In the genomic region with DNA sequence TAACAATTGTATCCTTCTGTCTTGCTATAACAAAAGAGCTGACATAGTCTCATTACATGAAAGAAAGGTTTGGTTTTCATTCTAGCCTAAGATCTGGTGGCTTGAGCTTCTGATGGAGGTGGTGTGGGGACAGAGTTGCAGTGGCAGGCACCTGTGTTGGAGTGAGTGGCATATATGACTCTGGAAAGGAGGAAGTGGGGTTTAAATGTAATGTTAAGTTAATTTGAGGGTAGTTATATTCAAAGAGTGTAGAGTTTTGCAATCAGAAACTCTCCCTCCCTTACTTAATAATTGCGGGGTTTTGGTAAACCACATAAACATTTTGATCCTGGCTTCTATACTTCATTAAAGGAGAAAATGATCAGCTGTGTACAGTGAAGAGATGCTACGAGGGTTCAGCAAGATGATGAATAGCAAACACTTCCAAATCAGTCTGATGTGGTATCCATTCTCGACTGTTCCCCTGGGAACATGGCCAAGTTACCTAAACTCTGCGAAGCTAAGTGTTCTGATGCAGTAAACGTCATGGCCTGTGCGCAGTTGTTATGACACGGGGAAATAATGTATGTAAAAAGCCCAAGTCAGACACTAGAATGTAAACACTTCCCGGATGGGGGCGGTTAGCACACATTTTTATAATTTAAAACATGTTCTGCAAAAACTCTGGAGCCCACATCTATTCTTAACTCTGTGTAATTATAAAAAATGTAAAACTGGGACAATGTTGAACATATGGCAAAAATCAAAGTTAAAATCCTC, we compare ENCODE assay signal across 15 mouse cellular contexts. TPM values are rescaled to one million over a fixed set of nuclear protein-coding genes. Genes with fewer than 3 reads are reported as not detected.
DNase-seq lines count a peak whose midpoint lies in the region; ATAC-seq and TF ChIP-seq lines count a peak whose summit lies in the region.
"Had no signal": no experiment of that assay in that cellular context is flagged by ENCODE, and none has a peak within 500 bp of the region (broad histone marks: within the 10 kb centered on the region; RNA-seq: fewer than 3 reads in every experiment).

No protein-coding gene starts in this region.

- no peak for TF ChIP-seq CTCF in stomach, postnatal 0 days (IDR thresholded peaks at IDR 0.05; ENCODE audit: low read depth)

- H3K4me1 ChIP-seq in stomach, embryonic 14.5 days (ENCODE audit: control insufficient read depth, insufficient read depth, low read length): 0 out of 2 replicates have a peak, but pooled peaks cover under 1% of the 10 kb centered on the region
- no peaks in the 10 kb centered on the region for H3K4me1 ChIP-seq in stomach, postnatal 0 days (replicated peaks; ENCODE audit: control insufficient read depth, insufficient read depth)
- H3K4me1 ChIP-seq in hindbrain, embryonic 13.5 days (replicated peaks): no peaks in the 10 kb centered on the region
- H3K4me1 ChIP-seq: heart, embryonic 10.5 days; midbrain, embryonic 10.5 days had no signal

- no peaks in the 10 kb centered on the region for H3K36me3 ChIP-seq in stomach, embryonic 14.5 days (ENCODE audit: control insufficient read depth, insufficient read depth, low read length)
- H3K36me3 ChIP-seq in stomach, postnatal 0 days (ENCODE audit: control insufficient read depth, insufficient read depth, low read length): no peaks in the 10 kb centered on the region
- no peaks in the 10 kb centered on the region for H3K36me3 ChIP-seq in hindbrain, embryonic 13.5 days
- H3K36me3 ChIP-seq: heart, embryonic 10.5 days; midbrain, embryonic 10.5 days had no signal

- H3K9me3 ChIP-seq in stomach, embryonic 14.5 days (ENCODE audit: control insufficient read depth, low read depth, low read length): no peaks in the 10 kb centered on the region
- H3K9me3 ChIP-seq in stomach, postnatal 0 days (ENCODE audit: control insufficient read depth, low read length): no peaks in the 10 kb centered on the region
- H3K9me3 ChIP-seq in hindbrain, embryonic 13.5 days: no peaks in the 10 kb centered on the region
- H3K9me3 ChIP-seq: heart, embryonic 10.5 days; midbrain, embryonic 10.5 days had no signal

- ATAC-seq in stomach, embryonic 14.5 days (ENCODE audit: insufficient number of reproducible peaks, insufficient read depth, low FRiP score, low read depth): peak; percentile 84; the same call in 1 of the 2 replicates
- no peak for ATAC-seq in stomach, postnatal 0 days (ENCODE audit: low FRiP score, low TSS enrichment)
- peak; percentile 58 for ATAC-seq in megakaryocyte progenitor cell, adult 5-6 weeks (replicated peaks; ENCODE audit: poor library complexity)
- no peak for ATAC-seq in hindbrain, embryonic 13.5 days (ENCODE audit: low FRiP score)
- ATAC-seq: hindbrain, embryonic 16.5 days; Patski had no signal

- no peak overlapping the region for H3K9ac ChIP-seq in stomach, embryonic 14.5 days (replicated peaks; ENCODE audit: low read depth, low read length)
- H3K9ac ChIP-seq in stomach, postnatal 0 days (ENCODE audit: low read length): no peak overlapping the region
- no peak overlapping the region for H3K9ac ChIP-seq in hindbrain, embryonic 13.5 days

- no peak overlapping the region for H3K27ac ChIP-seq in stomach, embryonic 14.5 days (ENCODE audit: low read length)
- no peak overlapping the region for H3K27ac ChIP-seq in stomach, postnatal 0 days (replicated peaks)
- H3K27ac ChIP-seq in hindbrain, embryonic 13.5 days: no peak overlapping the region
- H3K27ac ChIP-seq: heart, embryonic 10.5 days; midbrain, embryonic 10.5 days had no signal

- WGBS in stomach, embryonic 14.5 days: 40% methylated on average over 9 of the region's 9 CpGs
- 40% methylated on average over 9 of the region's 9 CpGs for WGBS in stomach, postnatal 0 days
- 90% methylated on average over 9 of the region's 9 CpGs for WGBS in hindbrain, embryonic 13.5 days

- H3K4me2 ChIP-seq in stomach, embryonic 14.5 days (replicated peaks; ENCODE audit: low read depth, low read length): no peak overlapping the region
- H3K4me2 ChIP-seq in stomach, postnatal 0 days (replicated peaks; ENCODE audit: low read depth): no peak overlapping the region
- H3K4me2 ChIP-seq in hindbrain, embryonic 13.5 days: no peak overlapping the region

- no peak for TF ChIP-seq EP300 in stomach, postnatal 0 days (optimal IDR thresholded peaks at IDR 0.05)

- H3K4me3 ChIP-seq in stomach, embryonic 14.5 days (ENCODE audit: low read depth, low read length): no peak overlapping the region
- H3K4me3 ChIP-seq in stomach, postnatal 0 days (ENCODE audit: low read depth, low read length): no peak overlapping the region
- H3K4me3 ChIP-seq in hindbrain, embryonic 13.5 days: no peak overlapping the region
- H3K4me3 ChIP-seq: heart, embryonic 10.5 days; midbrain, embryonic 10.5 days had no signal

- peak; percentile 20 to 38 for DNase-seq in frontal cortex, adult 2 months (ENCODE audit: extremely low spot score in 1 of 2, low spot score in 1 of 2)
- DNase-seq in frontal cortex, postnatal 10 days (ENCODE audit: low spot score in 2 of 2): no peak
- no peak for DNase-seq in stomach, postnatal 0 days (ENCODE audit: low spot score)
- no peak for DNase-seq in spleen, postnatal 10 days (ENCODE audit: low spot score in 2 of 2)
- DNase-seq: cerebellum, postnatal 10 days; gastrocnemius, postnatal 10 days; heart, postnatal 14 days; lung, postnatal 14 days had no signal

- H3K27me3 ChIP-seq in stomach, embryonic 14.5 days (ENCODE audit: control insufficient read depth, insufficient read depth, low read length): no peaks in the 10 kb centered on the region
- no peaks in the 10 kb centered on the region for H3K27me3 ChIP-seq in stomach, postnatal 0 days (ENCODE audit: control insufficient read depth, insufficient read depth, low read length)
- H3K27me3 ChIP-seq in hindbrain, embryonic 13.5 days: no peaks in the 10 kb centered on the region
- H3K27me3 ChIP-seq: Patski had no signal

RNA-seq across cellular contexts. Expression of a gene that starts 41.9 kb away (rescaled TPM):
- polyA plus RNA-seq in frontal cortex, adult 2 months (2012; rRNA removed): 4.9 and 6.2 TPM in 2 replicates
- 27.3 and 28.8 TPM in 2 replicates for polyA plus RNA-seq in stomach, embryonic 14.5 days (2014; fragmentation: Nextera tagmentation; extraction: Ambion mirVana)
- polyA plus RNA-seq in stomach, postnatal 0 days (2015; fragmentation: Nextera tagmentation; extraction: Ambion mirVana): 24.4 and 24.5 TPM in 2 replicates
- total RNA-seq in megakaryocyte progenitor cell, adult 5-6 weeks (2015): 0.96 and 1.4 TPM in 2 replicates
- 1.7 and 2.3 TPM in 2 replicates for total RNA-seq in megakaryocyte progenitor cell, adult 5-6 weeks (2017)
- polyA plus RNA-seq in hindbrain, embryonic 13.5 days (2015; fragmentation: Nextera tagmentation; extraction: Ambion mirVana): 7.2 and 7.3 TPM in 2 replicates

Comparison
In these comparisons a context has a peak if more than half of its experiments do, and no peak if none do; other contexts are left out.
1. DNase-seq: peak in frontal cortex, adult 2 months (2 of 2); none in frontal cortex, postnatal 10 days (0 of 2), stomach, postnatal 0 days (single experiment) and spleen, postnatal 10 days (0 of 2).
2. ATAC-seq: peak in stomach, embryonic 14.5 days (single experiment) and megakaryocyte progenitor cell, adult 5-6 weeks (single experiment); none in stomach, postnatal 0 days (single experiment) and hindbrain, embryonic 13.5 days (single experiment).